Mouse (Mus musculus): ENCODE results near the gene Rtn2.

- TF ChIP-seq POLR2A (IDR thresholded peaks at IDR 0.05; ENCODE audit: borderline replicate concordance, extremely low read depth, low read depth, low read length) = no peak
- no peak for TF ChIP-seq CTCF (IDR thresholded peaks at IDR 0.05; ENCODE audit: insufficient read depth, low read length)
These were observed 20.0 kb downstream of the Rtn2 start for GRCm38 (mm10) chr7:19302264-19303045.

Measured in lung, adult 2 months (tissue).